In genomic region chr7:24481474-24482207, GRCm38 (mm10) we compare ENCODE assay signal across 8 mouse cellular contexts. TPM values are rescaled to one million over a fixed set of nuclear protein-coding genes. Genes with fewer than 3 reads are reported as not detected.
DNase-seq lines count a peak whose midpoint lies in the region; ATAC-seq and TF ChIP-seq lines count a peak whose summit lies in the region.

Gene Cadm4 (plus strand): TSS chr7:24482023.

- peak within 1 kb of the TSS; percentile 90 for H3K4me3 ChIP-seq in forebrain, embryonic 12.5 days (replicated peaks)
- H3K4me3 ChIP-seq in heart, embryonic 16.5 days (ENCODE audit: low read length) = peak within 1 kb of the TSS; percentile 75
- H3K4me3 ChIP-seq in liver, embryonic 15.5 days (replicated peaks) = peak within 1 kb of the TSS; percentile 52
- H3K4me3 ChIP-seq in neural tube, embryonic 13.5 days = peak within 1 kb of the TSS; percentile 76
- H3K4me3 ChIP-seq in testis, adult 2 months (ENCODE audit: control insufficient read depth, low read depth, low read length) = peak within 1 kb of the TSS; percentile 89

- TF ChIP-seq CTCF in testis, adult 2 months (IDR thresholded peaks at IDR 0.05; ENCODE audit: control insufficient read depth, insufficient read depth, insufficient replicate concordance, low read depth, low read length) = no peak

- peak; percentile 58 for DNase-seq in c-Kit-positive CD71-positive TER-119-negative erythroid progenitor cells, embryonic 14.5 days (ENCODE audit: low read depth)
- peak; percentile 83 to 89 for DNase-seq in kidney, postnatal 25 days

- H3K9me3 ChIP-seq in forebrain, embryonic 12.5 days = no peaks in the 10 kb centered on the region
- H3K9me3 ChIP-seq in heart, embryonic 16.5 days (replicated peaks; ENCODE audit: control insufficient read depth, low read length) = peaks cover 2% of the 10 kb centered on the region; the same call in 1 of the 2 replicates
- no peaks in the 10 kb centered on the region for H3K9me3 ChIP-seq in liver, embryonic 15.5 days (replicated peaks)
- no peaks in the 10 kb centered on the region for H3K9me3 ChIP-seq in neural tube, embryonic 13.5 days

- ATAC-seq in CD4-positive, CD25-positive, alpha-beta regulatory T cell, adult 4 months = peak; percentile 91
- peak; percentile 88 for ATAC-seq in forebrain, embryonic 12.5 days (ENCODE audit: low FRiP score)
- peak; percentile 83 for ATAC-seq in heart, embryonic 16.5 days (replicated peaks; ENCODE audit: extremely low read depth, insufficient read depth, low FRiP score)
- peak; percentile 73 for ATAC-seq in liver, embryonic 15.5 days (ENCODE audit: insufficient read depth)
- peak; percentile 85 for ATAC-seq in neural tube, embryonic 13.5 days (ENCODE audit: low read depth)

- H3K27me3 ChIP-seq in forebrain, embryonic 12.5 days = 0 out of 2 replicates have a peak, but pooled peaks cover 4% of the 10 kb centered on the region
- H3K27me3 ChIP-seq in heart, embryonic 16.5 days (ENCODE audit: control insufficient read depth, insufficient read depth, low read length) = peaks cover 57% of the 10 kb centered on the region
- H3K27me3 ChIP-seq in liver, embryonic 15.5 days = peaks cover 81% of the 10 kb centered on the region
- H3K27me3 ChIP-seq in neural tube, embryonic 13.5 days = no peaks in the 10 kb centered on the region
- no peaks in the 10 kb centered on the region for H3K27me3 ChIP-seq in testis, adult 2 months (ENCODE audit: control insufficient read depth, insufficient read depth, low read length)

- no peaks in the 10 kb centered on the region for H3K36me3 ChIP-seq in forebrain, embryonic 12.5 days (replicated peaks)
- H3K36me3 ChIP-seq in heart, embryonic 16.5 days (ENCODE audit: control insufficient read depth, insufficient read depth) = no peaks in the 10 kb centered on the region
- no peaks in the 10 kb centered on the region for H3K36me3 ChIP-seq in liver, embryonic 15.5 days (replicated peaks)
- no peaks in the 10 kb centered on the region for H3K36me3 ChIP-seq in neural tube, embryonic 13.5 days
- H3K36me3 ChIP-seq in testis, adult 2 months (ENCODE audit: control insufficient read depth, insufficient read depth, low read length) = no peaks in the 10 kb centered on the region

- peak within 1 kb of the TSS; percentile 88 for H3K4me2 ChIP-seq in forebrain, embryonic 12.5 days
- peak within 1 kb of the TSS; percentile 97 for H3K4me2 ChIP-seq in heart, embryonic 16.5 days (ENCODE audit: low read depth, low read length)
- peak within 1 kb of the TSS; percentile 78 for H3K4me2 ChIP-seq in liver, embryonic 15.5 days
- H3K4me2 ChIP-seq in neural tube, embryonic 13.5 days = peak within 1 kb of the TSS; percentile 86

- peaks cover 64% of the 10 kb centered on the region for H3K4me1 ChIP-seq in forebrain, embryonic 12.5 days
- H3K4me1 ChIP-seq in heart, embryonic 16.5 days (ENCODE audit: control insufficient read depth, insufficient read depth, low read length) = peaks cover 5% of the 10 kb centered on the region; the same call in 1 of the 2 replicates
- peaks cover 13% of the 10 kb centered on the region for H3K4me1 ChIP-seq in liver, embryonic 15.5 days (replicated peaks)
- H3K4me1 ChIP-seq in neural tube, embryonic 13.5 days (replicated peaks) = peaks cover 62% of the 10 kb centered on the region
- H3K4me1 ChIP-seq in testis, adult 2 months (ENCODE audit: control insufficient read depth, insufficient read depth, low read length) = peaks cover 10% of the 10 kb centered on the region

- peak within 1 kb of the TSS; percentile 81 for H3K27ac ChIP-seq in forebrain, embryonic 12.5 days
- no peak within 1 kb of the TSS for H3K27ac ChIP-seq in heart, embryonic 16.5 days (ENCODE audit: low read length)
- no peak within 1 kb of the TSS for H3K27ac ChIP-seq in liver, embryonic 15.5 days (replicated peaks)
- peak within 1 kb of the TSS; percentile 86 for H3K27ac ChIP-seq in neural tube, embryonic 13.5 days (replicated peaks)
- no peak within 1 kb of the TSS for H3K27ac ChIP-seq in testis, adult 2 months (ENCODE audit: control insufficient read depth, insufficient read depth, low read depth, low read length)

- H3K9ac ChIP-seq in forebrain, embryonic 12.5 days = peak within 1 kb of the TSS; percentile 96
- peak within 1 kb of the TSS; percentile 78 for H3K9ac ChIP-seq in heart, embryonic 16.5 days (ENCODE audit: low read length)
- H3K9ac ChIP-seq in liver, embryonic 15.5 days = peak within 1 kb of the TSS; percentile 18; the same call in 1 of the 2 replicates
- H3K9ac ChIP-seq in neural tube, embryonic 13.5 days = peak within 1 kb of the TSS; percentile 96

- TF ChIP-seq POLR2A in testis, adult 2 months (IDR thresholded peaks at IDR 0.05; ENCODE audit: control insufficient read depth, low read depth, low read length) = no peak; the same call in 1 of the 2 replicates

- under 1% methylated on average over 73 of the region's 83 CpGs for WGBS in forebrain, embryonic 12.5 days
- under 1% methylated on average over 78 of the region's 83 CpGs for WGBS in heart, embryonic 16.5 days
- WGBS in liver, embryonic 15.5 days (ENCODE audit: insufficient replicate concordance) = under 1% methylated on average over 70 of the region's 83 CpGs
- under 1% methylated on average over 72 of the region's 83 CpGs for WGBS in neural tube, embryonic 13.5 days

RNA-seq across cellular contexts. Expression of gene Cadm4, which starts in this region (rescaled TPM):
- polyA plus RNA-seq in CD4-positive, CD25-positive, alpha-beta regulatory T cell, adult 4 months (2017; shearing (Covaris generic)) = not detected
- 32.1 and 38.3 TPM in 2 replicates for polyA plus RNA-seq in forebrain, embryonic 12.5 days (2016; fragmentation: Nextera tagmentation; extraction: Ambion mirVana)
- 1.2 and 1.3 TPM in 2 replicates for polyA plus RNA-seq in heart, embryonic 16.5 days (2015; fragmentation: Nextera tagmentation; extraction: Ambion mirVana)
- polyA plus RNA-seq in liver, embryonic 15.5 days (2015; fragmentation: Nextera tagmentation; extraction: Ambion mirVana) = 0.20 and 0.25 TPM in 2 replicates
- 56.3 and 71.3 TPM in 2 replicates for polyA plus RNA-seq in neural tube, embryonic 13.5 days (2015; fragmentation: Nextera tagmentation; extraction: Ambion mirVana)
- polyA plus RNA-seq in testis, adult 2 months (2012; rRNA removed) = 1.8 and 2.5 TPM in 2 replicates

Comparison
In these comparisons a context has a peak if more than half of its experiments do, and no peak if none do; other contexts are left out.
1. Peak in ATAC-seq in CD4-positive, CD25-positive, alpha-beta regulatory T cell, adult 4 months; RNA of the gene not detected or under 1 TPM.
2. Peak in ATAC-seq, H3K4me3 ChIP-seq, H3K9ac ChIP-seq and H3K4me2 ChIP-seq in liver, embryonic 15.5 days; RNA of the gene not detected or under 1 TPM.
3. H3K27ac ChIP-seq: peak in forebrain, embryonic 12.5 days (single experiment) and neural tube, embryonic 13.5 days (single experiment); none in heart, embryonic 16.5 days (single experiment), liver, embryonic 15.5 days (single experiment) and testis, adult 2 months (single experiment).
4. H3K9ac ChIP-seq: peak in every context shown above with its lines; median percentile 96 in forebrain, embryonic 12.5 days; 96 in neural tube, embryonic 13.5 days; 78 in heart, embryonic 16.5 days; 18 in liver, embryonic 15.5 days.
5. Peak in every context shown above with its lines, with median percentiles within 50 percentile points of each other: ATAC-seq, H3K4me2 ChIP-seq and H3K4me3 ChIP-seq.